Mouse (Mus musculus): ENCODE measurements around the gene Erich4. TPM values are rescaled to one million over a fixed set of nuclear protein-coding genes. Genes with fewer than 3 reads are reported as not detected.

Erich4 gene
- polyA plus RNA-seq, 1 experiment from 2014 or later = 3.2 TPM

DNA sequence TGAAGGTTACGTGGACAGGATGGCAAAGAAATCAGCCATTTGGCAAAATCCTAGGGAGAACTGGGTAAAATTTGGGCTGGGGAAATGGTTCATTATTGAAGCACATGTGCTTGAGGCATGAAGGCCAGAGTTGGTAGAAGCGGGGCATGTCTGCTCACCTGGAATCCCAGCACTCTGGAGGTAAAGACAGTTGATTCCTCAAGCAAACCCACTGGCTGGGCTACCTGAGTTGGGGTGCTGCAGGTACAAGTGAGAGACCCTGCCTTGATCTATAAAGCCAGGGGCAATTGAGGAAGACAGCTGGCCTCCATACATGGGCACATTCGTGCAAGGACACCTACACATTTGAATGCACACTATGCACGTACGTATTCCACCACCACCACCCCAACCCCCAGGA lies 4.4 kb upstream of the Erich4 start:
- Histone ChIP-seq H3K9ac (no peak overlapping the region), H3K4me3 (replicated peaks) (peak overlapping the region; percentile 59), H3K4me2 (peak overlapping the region; percentile 75), H3K27me3 (replicated peaks) (no peaks in the 10 kb centered on the region), H3K36me3 (peaks cover 10% of the 10 kb centered on the region; the same call in 1 of the 2 replicates), H3K4me1 (peaks cover 9% of the 10 kb centered on the region), H3K9me3 (no peaks in the 10 kb centered on the region), H3K27ac (no peak overlapping the region)
- 85% methylated on average over 5 of the region's 5 CpGs for WGBS
- ATAC-seq (ENCODE audit: insufficient read depth, low FRiP score, low read depth) = no peak

DNA sequence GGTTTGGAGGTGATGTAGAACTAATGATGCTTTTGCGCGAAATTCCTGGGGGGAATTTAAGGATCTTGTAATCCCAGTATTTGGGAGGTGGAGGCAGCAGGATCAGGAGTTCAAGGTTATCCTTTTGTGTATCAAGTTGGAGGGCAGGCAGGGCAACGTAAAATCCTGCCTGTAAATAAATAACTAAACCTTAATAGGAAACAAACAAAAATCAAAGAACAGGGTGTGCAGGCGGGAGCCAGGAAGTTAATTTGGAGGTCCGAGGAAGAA lies 4.0 kb upstream of the Erich4 start:
- peaks cover 9% of the 10 kb centered on the region for H3K4me1 ChIP-seq
- H3K9ac ChIP-seq = peak overlapping the region; percentile 45; the same call in 1 of the 2 replicates
- no peak for ATAC-seq (ENCODE audit: insufficient read depth, low FRiP score, low read depth)
- H3K9me3 ChIP-seq = no peaks in the 10 kb centered on the region
- 0 out of 2 replicates have a peak overlapping the region, but pooled peaks have one; percentile 9 for H3K27ac ChIP-seq
- no peaks in the 10 kb centered on the region for H3K27me3 ChIP-seq (replicated peaks)
- H3K4me3 ChIP-seq (replicated peaks) = peak overlapping the region; percentile 59
- H3K36me3 ChIP-seq = peaks cover 10% of the 10 kb centered on the region; the same call in 1 of the 2 replicates
- H3K4me2 ChIP-seq = peak overlapping the region; percentile 75
- 24% methylated on average over 5 of the region's 5 CpGs for WGBS

DNA sequence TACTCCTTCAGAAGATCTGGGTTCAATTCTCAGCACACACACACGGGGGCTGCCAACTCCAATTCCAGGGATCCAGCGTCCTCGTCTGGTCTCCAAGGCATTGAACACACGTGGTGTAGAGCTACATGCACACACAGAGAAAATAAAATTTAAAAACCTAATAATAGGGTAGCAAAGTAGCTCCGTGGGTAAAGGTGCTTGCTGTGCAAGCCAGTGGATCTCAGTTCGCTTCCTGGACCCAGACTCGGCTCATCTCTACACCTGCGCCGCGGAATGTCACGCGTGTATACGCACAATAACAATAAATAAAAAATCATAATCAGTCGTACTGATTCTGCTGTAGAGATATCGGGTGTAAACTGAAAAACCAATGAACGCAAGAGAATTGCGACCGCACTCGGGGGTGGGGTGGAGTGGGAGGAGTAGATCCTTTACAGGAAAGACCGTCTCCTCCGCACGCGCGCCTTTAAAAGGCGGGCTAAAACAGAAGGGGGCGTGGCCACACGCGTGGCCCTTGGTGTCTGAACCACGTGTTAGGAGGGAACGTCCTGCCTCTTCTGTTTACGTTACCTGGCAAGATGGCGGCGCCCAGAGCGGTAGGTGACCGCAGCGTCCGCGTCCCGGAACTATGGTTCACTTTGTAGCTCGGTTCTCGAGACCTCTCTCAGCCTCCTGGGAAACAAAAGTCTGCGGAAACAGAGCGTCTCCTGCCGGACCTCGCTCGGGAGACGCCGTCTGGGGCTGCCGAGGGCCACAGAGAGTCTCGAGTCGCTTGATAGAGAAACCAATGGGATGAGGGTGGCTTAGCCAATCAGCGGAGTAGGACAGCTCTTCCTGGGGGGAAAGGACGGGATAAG lies 3.4 kb upstream of the Erich4 start, which contains the start of gene Dmac2:
TSS of gene Dmac2 (plus strand) at position 550 of the 857 bp plus-strand sequence.
- Histone ChIP-seq H3K9ac (peak within 1 kb of the TSS; percentile 45; the same call in 1 of the 2 replicates), H3K27me3 (replicated peaks) (no peaks in the 10 kb centered on the region), H3K4me2 (peak within 1 kb of the TSS; percentile 75), H3K4me3 (replicated peaks) (peak within 1 kb of the TSS; percentile 59), H3K36me3 (peaks cover 10% of the 10 kb centered on the region; the same call in 1 of the 2 replicates), H3K9me3 (no peaks in the 10 kb centered on the region), H3K27ac (0 out of 2 replicates have a peak within 1 kb of the TSS, but pooled peaks have one; percentile 9), H3K4me1 (peaks cover 9% of the 10 kb centered on the region)
- under 1% methylated on average over 53 of the region's 53 CpGs for WGBS
- peak; percentile 95 for ATAC-seq (ENCODE audit: insufficient read depth, low FRiP score, low read depth)

DNA sequence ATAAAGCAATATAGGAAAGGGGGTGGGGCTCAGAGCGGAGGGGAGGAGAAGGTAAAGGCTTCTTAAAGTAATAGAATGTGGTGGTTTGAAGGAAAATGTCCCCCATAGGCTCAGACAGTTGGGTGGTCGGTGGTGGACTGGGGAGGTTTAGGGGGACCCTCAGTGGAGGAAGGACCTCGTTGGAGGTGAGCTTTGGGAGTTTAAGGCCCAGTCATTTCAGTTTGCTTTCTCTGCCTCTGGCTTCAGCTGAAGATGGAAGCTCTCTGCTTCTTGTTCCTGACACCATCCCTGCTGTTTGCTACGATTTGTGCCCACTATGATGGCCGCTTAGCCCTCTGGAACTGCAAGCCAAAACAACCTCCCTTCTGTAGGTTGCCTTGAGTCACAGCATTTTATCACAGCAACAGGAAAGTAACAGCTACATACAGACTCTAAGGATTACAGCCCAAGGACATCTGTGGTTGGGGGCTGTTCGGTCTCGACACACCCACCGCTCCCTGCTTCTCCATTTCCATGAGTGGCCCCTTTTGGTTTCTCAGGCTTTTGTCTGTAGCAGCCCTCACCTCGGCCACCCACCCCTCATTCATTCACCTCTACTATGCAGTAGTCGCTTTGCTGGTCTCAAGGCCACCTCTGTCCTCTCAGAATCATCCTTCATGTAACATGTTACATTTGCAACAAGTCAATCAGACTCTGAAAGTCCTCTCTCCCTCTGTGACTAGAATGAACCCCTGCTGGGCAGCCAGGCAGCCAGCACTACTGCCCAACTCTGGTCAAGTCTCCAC lies 1.9 kb upstream of the Erich4 start:
- no peak overlapping the region for H3K4me2 ChIP-seq
- H3K27me3 ChIP-seq (replicated peaks) = no peaks in the 10 kb centered on the region
- no peak overlapping the region for H3K27ac ChIP-seq
- WGBS = 79% methylated on average over 10 of the region's 10 CpGs
- no peak for ATAC-seq (ENCODE audit: insufficient read depth, low FRiP score, low read depth)
- H3K4me3 ChIP-seq (replicated peaks) = no peak overlapping the region
- no peaks in the 10 kb centered on the region for H3K9me3 ChIP-seq
- H3K9ac ChIP-seq = no peak overlapping the region
- H3K4me1 ChIP-seq = peaks cover 9% of the 10 kb centered on the region
- H3K36me3 ChIP-seq = peaks cover 10% of the 10 kb centered on the region; the same call in 1 of the 2 replicates

DNA sequence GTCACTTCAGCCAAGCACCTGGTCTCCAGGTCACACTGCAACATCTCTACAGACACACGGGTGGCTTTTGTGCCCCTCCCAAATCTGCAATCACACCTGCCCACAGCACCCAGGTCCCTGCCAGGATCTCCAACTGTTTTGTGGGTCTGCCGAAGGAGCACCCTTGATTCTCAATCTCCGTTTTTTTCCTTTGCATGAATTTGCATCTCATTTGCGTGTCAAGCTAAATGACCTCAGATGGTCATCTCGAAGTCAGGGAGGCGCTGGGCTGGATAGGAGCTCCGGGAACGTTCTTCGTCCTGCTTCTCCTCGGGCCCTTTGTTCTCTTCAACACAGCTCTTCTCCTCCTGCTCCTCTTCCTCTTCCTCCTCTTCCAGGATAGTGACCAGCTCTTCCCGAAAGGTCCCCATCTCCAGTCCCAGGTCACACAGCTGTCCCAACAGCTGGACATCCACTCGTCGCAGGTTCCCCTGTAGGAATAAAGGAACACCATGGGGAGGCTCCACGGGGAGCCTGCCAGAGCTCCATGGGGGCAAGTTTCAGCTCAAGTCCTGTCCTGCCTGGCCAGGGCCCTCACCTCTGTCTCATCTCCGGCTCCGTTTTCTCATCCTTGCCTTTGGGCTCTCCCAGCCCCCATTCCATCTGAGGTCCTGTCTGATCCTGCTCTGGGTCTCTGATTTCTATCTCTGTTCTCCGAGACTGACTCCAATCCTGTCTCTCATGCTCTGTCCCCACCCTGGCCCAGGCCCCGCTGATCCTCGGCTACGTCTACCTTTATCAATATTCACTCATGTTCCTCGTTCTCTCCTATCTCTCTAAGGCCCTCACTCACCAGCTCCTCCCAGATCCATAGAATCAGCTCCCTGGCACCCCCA lies 624 bp downstream of the Erich4 start:
- H3K36me3 ChIP-seq = no peaks in the 10 kb centered on the region
- no peaks in the 10 kb centered on the region for H3K27me3 ChIP-seq (replicated peaks)
- 66% methylated on average over 21 of the region's 21 CpGs for WGBS
- H3K27ac ChIP-seq = no peak overlapping the region
- no peak overlapping the region for H3K4me2 ChIP-seq
- no peaks in the 10 kb centered on the region for H3K9me3 ChIP-seq
- no peak overlapping the region for H3K4me3 ChIP-seq (replicated peaks)
- H3K9ac ChIP-seq = no peak overlapping the region
- no peak for ATAC-seq (ENCODE audit: insufficient read depth, low FRiP score, low read depth)
- H3K4me1 ChIP-seq = peaks cover 7% of the 10 kb centered on the region

DNA sequence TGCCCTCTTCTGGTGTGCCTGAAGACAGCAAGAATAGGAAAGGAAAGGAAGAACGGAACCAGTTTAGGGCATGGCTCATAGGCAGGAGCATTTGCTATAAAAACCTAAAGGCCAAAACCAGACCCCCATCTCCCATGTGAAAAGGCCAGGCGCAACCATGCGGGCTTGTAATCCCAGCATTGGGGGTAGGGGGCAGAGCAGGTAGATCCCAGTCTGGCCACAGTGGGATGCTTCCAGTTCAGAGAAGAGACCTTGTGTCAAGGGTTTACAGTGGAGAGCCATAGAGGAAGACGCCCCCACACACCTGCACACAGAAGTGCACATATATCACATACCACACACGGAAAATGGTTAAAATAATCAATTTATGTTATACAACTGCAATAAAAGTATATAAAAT lies 1.6 kb downstream of the Erich4 start:
- no peaks in the 10 kb centered on the region for H3K9me3 ChIP-seq
- H3K4me3 ChIP-seq (replicated peaks) = no peak overlapping the region
- no peak overlapping the region for H3K27ac ChIP-seq
- no peak overlapping the region for H3K4me2 ChIP-seq
- H3K36me3 ChIP-seq = no peaks in the 10 kb centered on the region
- no peak overlapping the region for H3K9ac ChIP-seq
- H3K4me1 ChIP-seq = no peaks in the 10 kb centered on the region
- WGBS = 82% methylated on average over 5 of the region's 5 CpGs
- no peak for ATAC-seq (ENCODE audit: insufficient read depth, low FRiP score, low read depth)
- H3K27me3 ChIP-seq (replicated peaks) = no peaks in the 10 kb centered on the region

DNA sequence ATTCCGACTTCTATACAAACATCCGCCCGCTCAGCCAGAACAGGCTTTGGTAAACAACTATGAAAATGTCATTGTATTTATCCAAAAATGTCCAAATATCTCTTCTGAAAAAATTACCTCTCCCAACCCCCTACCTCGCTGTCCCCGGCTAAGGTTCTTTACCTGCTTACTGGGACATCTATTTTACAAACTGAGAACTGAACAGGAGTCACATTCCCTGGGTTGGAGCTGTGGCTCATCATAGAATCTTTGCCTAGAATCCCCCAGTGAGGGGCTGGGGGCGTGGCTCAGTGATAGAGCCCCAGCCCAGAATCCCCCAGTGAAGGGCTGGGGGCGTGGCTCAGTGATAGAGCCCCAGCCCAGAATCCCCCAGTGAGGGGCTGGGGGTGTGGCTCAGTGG lies 4.2 kb downstream of the Erich4 start:
- Histone ChIP-seq H3K4me3 (replicated peaks) (no peak overlapping the region), H3K27ac (no peak overlapping the region), H3K9me3 (no peaks in the 10 kb centered on the region), H3K27me3 (replicated peaks) (no peaks in the 10 kb centered on the region), H3K4me2 (no peak overlapping the region), H3K4me1 (no peaks in the 10 kb centered on the region), H3K9ac (no peak overlapping the region), H3K36me3 (no peaks in the 10 kb centered on the region)
- no peak for ATAC-seq (ENCODE audit: insufficient read depth, low FRiP score, low read depth)
- WGBS = 41% methylated on average over 7 of the region's 7 CpGs

DNA sequence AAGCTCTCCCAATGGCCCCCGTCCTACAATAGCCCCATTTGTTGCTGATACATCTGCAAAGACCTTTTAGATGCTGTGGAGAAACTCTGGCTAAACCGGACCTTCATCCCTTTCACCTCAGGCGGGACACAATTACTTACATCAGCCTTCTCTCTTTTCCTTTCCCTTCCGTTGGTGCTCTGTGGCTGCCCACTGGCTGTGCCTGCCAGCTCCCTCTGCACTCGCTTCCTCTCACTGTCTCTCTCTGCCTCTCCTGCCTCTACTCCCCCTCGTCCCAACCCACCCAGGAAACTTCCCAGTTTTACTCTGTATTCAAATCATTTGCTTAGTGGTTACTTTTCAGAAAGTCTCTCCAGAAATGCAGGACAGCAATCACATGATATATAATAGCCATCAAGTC lies 5.6 kb downstream of the Erich4 start:
- ATAC-seq (ENCODE audit: insufficient read depth, low FRiP score, low read depth) = no peak
- H3K4me2 ChIP-seq = no peak overlapping the region
- H3K27ac ChIP-seq = no peak overlapping the region
- H3K27me3 ChIP-seq (replicated peaks) = no peaks in the 10 kb centered on the region
- H3K4me3 ChIP-seq (replicated peaks) = no peak overlapping the region
- no peak overlapping the region for H3K9ac ChIP-seq
- H3K9me3 ChIP-seq = no peaks in the 10 kb centered on the region
- H3K36me3 ChIP-seq = no peaks in the 10 kb centered on the region
- WGBS = 36% methylated on average over 6 of the region's 6 CpGs
- H3K4me1 ChIP-seq = no peaks in the 10 kb centered on the region

DNA sequence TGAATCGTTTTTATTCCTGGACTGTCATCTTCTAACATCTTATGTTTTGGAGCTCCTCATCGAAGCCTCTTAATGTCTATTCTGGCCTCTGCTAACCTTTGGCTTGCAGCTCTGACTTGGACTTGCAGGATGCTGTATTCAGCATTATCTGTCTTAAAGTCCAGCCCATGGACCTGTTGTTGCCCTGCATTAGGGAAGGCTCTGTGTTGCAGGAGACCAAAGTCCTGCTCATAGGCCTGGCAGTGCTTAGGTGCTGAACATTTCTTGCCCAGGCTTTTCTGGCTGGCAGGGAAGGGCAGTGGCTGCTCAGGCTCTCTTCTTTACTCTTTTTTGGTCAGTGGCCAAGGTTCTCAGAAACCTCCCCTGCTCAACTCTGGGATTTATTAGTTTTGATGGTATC lies 8.5 kb downstream of the Erich4 start:
- H3K4me3 ChIP-seq (replicated peaks) = no peak overlapping the region
- no peak overlapping the region for H3K9ac ChIP-seq
- no peak overlapping the region for H3K4me2 ChIP-seq
- 77% methylated on average over 2 of the region's 2 CpGs for WGBS
- no peaks in the 10 kb centered on the region for H3K4me1 ChIP-seq
- H3K36me3 ChIP-seq = no peaks in the 10 kb centered on the region
- H3K27me3 ChIP-seq (replicated peaks) = no peaks in the 10 kb centered on the region
- no peak overlapping the region for H3K27ac ChIP-seq
- H3K9me3 ChIP-seq = no peaks in the 10 kb centered on the region
- no peak for ATAC-seq (ENCODE audit: insufficient read depth, low FRiP score, low read depth)

DNA sequence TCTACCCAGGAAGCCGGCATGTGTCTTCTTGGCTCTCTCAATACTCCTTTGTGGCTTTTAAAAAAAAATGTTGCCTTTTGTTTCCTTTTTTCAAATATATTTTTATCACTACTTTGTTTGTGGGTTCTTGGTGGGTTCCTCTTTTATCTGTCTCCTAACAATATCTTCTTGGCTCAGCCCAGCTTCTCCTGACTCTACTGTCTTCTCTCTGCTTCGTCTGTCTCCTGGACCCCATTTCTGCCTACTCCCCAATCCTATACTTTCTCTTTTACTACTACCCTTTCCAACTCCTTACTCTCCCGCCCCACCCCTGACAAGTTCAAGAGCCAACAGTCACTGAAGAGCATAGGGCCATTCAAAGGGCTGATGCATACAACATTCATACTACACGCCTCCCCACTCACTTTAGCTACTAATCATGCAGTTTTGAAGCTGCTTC lies 9.0 kb downstream of the Erich4 start:
- no peaks in the 10 kb centered on the region for H3K9me3 ChIP-seq
- 72% methylated on average over 4 of the region's 4 CpGs for WGBS
- no peak overlapping the region for H3K9ac ChIP-seq
- H3K27me3 ChIP-seq (replicated peaks) = no peaks in the 10 kb centered on the region
- H3K36me3 ChIP-seq = no peaks in the 10 kb centered on the region
- H3K4me2 ChIP-seq = no peak overlapping the region
- ATAC-seq (ENCODE audit: insufficient read depth, low FRiP score, low read depth) = no peak
- H3K4me1 ChIP-seq = no peaks in the 10 kb centered on the region
- H3K4me3 ChIP-seq (replicated peaks) = no peak overlapping the region
- H3K27ac ChIP-seq = no peak overlapping the region

DNA sequence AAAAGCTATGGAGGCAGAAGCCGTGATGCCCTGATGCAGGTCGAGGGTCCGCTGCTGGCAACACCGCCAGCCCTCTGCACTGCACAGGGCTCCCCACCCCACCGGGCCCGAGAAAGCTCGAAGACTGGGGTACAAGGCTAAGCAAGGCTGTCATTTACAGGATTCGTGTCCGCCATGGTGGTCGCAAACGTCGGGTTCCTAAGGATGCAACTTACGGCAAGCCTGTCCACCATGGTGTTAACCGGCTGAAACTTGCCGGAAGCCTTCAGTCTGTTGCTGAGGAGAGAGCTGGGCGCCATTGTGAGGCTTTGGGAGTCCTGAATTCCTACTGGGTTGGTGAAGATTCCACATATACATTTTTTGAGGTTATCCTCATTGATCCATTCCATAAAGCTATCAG lies 14.3 kb downstream of the Erich4 start:
- no peak overlapping the region for H3K27ac ChIP-seq
- H3K36me3 ChIP-seq = no peaks in the 10 kb centered on the region
- no peak overlapping the region for H3K9ac ChIP-seq
- no peaks in the 10 kb centered on the region for H3K27me3 ChIP-seq (replicated peaks)
- H3K4me2 ChIP-seq = no peak overlapping the region
- no peaks in the 10 kb centered on the region for H3K4me1 ChIP-seq
- no peaks in the 10 kb centered on the region for H3K9me3 ChIP-seq
- ATAC-seq (ENCODE audit: insufficient read depth, low FRiP score, low read depth) = no peak
- WGBS = 90% methylated on average over 16 of the region's 16 CpGs
- H3K4me3 ChIP-seq (replicated peaks) = no peak overlapping the region
